Mouse (Mus musculus): ENCODE data around the gene 1700022I11Rik.

- TF ChIP-seq GATA1 (IDR thresholded peaks at IDR 0.05; ENCODE audit: borderline replicate concordance, low read length) (no peak), FLI1 (IDR thresholded peaks at IDR 0.05; ENCODE audit: low read length) (no peak)
These were observed 61.4 kb downstream of the 1700022I11Rik start for GRCm38 (mm10) chr4:43030780-43031230.

All from megakaryocyte, embryonic 14.5 days (primary cell).